Mouse (Mus musculus): ENCODE results near the gene Smc3.

- TF ChIP-seq EP300 (IDR thresholded peaks at IDR 0.05; ENCODE audit: low read depth), result no peak
- no peak for TF ChIP-seq CTCF (IDR thresholded peaks at IDR 0.05; ENCODE audit: low read depth)
These were observed 43.9 kb downstream of the Smc3 start for GRCm38 (mm10) chr19:53644020-53644595.
